Mouse (Mus musculus) splenic B cell, adult 2 months (primary cell): ENCODE measurements around the gene Nfic.

ENCODE experiments used
- DNase-seq: peaks from one replicate; pipeline ENCODE4 v3.0.0-alpha.2; 2011; ENCODE audit warnings: low read depth, low spot score
- H3K27me3 ChIP-seq: 2 replicates; pipeline ENCODE4 v1.6.1; 2012; ENCODE audit warnings: mild to moderate bottlenecking, low read length, moderate library complexity, mixed read lengths; ENCODE audit not compliant: control insufficient read depth, poor library complexity, insufficient read depth, severe bottlenecking
- H3K36me3 ChIP-seq: 2 replicates; pipeline ENCODE4 v1.6.1; 2012; ENCODE audit warnings: mild to moderate bottlenecking, low read length, moderate library complexity, mixed read lengths; ENCODE audit not compliant: control insufficient read depth, poor library complexity, insufficient read depth, severe bottlenecking

Gene Nfic

DNA sequence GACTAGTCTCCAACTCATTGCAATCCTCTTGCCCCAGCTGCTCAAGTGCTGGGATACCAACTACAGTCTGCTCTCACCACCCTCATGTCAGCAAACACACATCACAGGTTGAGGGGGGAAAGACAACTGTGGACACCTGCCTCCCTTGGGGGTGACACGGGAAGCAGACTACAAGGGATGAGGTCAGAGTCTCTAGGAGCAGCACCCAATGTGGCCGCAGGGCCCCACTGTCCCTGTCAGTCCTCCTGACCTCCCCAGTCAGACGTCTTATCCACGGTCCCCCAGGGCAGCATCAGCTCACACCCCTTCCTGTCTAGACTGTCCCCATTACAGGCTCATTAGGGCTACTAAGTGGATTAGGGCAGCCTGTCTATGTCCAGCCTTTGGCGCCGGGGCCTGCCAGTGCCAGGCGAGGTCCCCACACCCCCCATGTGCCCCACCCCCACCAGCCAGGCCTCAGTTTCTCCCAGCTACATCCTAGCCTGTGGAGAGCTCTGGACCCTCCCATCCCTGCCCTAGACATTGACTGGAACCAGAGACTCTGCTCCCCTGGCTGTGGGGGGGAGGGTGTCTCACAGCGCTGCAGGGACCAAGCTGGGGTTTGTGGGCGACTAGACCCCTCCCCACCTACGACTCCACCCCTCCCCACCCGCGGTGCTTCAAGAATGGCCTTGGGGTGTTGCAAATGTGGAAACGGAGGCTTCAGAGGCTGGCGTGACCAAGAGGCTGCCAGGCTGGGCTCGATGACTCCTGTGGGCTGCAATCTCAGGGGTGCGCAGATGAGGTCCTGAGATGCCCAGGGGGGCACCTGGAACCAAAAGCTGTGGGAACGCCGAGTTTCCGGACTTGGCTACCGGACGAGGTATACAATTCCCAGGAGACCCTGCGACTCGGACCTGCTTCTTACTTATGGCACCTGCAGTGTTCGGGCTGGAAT is 48.7 kb downstream of the Nfic start:
- peaks cover 2% of the 10 kb centered on the region; the same call in 1 of the 2 replicates for H3K36me3 ChIP-seq
- no peak for DNase-seq

DNA sequence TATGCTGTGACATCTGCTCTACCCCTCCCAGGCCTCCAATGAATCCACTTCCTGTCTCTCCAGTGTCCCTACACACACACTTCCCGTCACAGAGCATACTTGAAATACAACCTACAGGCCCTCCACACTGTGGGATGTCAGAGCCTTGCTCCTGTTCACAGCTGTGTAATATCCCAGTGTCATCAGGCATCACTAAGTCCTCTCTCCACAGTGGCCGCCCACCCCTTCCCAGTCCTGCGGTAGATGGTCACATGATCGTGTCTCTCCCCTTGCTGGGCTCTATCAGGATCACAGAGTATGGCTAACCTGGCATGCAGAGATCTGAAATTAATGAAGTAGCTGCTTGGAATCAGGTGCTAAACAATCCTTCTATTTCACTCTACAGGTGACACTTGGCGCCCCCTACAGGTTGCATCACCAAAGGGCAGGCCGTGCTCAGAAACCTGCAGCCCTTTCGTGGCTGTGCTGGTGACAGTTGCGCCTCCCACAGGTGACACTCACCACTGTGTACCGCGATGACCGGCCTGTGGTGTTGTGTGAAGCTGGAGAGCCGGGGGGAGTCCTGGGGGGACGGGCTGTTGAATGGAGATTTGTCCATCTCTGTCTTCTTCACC is 49.7 kb downstream of the Nfic start:
- DNase-seq = peak; percentile 82
- no peaks in the 10 kb centered on the region; the same call in 1 of the 2 replicates for H3K27me3 ChIP-seq
- peaks cover 2% of the 10 kb centered on the region; the same call in 1 of the 2 replicates for H3K36me3 ChIP-seq

More for the DNA sequence above, 48.7 kb downstream of the Nfic start:
- H3K27me3 ChIP-seq = no peaks in the 10 kb centered on the region; the same call in 1 of the 2 replicates

DNA sequence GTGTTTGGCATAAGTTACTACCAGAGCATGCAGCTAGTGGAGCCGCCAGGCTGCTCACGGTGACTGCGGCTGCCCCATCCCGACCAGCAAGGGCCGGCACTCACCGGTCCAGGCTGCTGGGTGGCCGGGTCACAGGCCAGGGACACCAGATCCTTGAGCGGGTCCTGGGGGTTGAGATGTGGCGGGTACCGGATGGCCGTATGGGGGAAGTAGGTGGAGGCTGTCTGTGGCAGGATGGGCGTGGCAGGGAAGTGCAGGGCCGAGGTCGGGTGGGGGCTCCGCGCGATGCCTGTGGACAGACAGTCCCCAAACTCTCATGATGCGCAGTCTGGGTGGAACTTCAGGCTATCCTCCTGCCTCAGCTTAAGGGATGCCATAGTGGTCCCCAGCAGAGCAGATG is 50.7 kb downstream of the Nfic start:
- peaks cover 3% of the 10 kb centered on the region; the same call in 1 of the 2 replicates for H3K36me3 ChIP-seq
- DNase-seq = peak; percentile 40
- H3K27me3 ChIP-seq = no peaks in the 10 kb centered on the region; the same call in 1 of the 2 replicates

DNA sequence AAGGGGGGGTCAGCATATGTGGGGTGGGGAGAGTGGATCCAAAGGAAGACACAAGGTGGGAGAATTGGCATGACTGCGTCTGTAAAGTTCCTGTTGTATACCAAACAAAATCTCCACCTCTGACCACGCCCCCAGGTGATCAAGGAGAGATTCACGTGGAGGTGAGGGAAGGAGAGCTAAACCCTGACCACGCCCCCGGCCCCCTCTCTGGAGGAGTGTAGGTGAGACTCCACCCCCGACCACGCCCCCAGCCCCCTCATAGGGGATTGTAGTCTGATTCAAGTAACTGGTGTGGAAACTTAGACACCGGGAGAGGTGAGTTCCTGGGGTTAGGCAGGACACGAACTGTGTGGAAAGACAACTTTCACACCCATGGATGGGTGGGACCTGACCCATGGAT is 51.4 kb downstream of the Nfic start:
- Histone ChIP-seq H3K36me3 (peaks cover 3% of the 10 kb centered on the region; the same call in 1 of the 2 replicates), H3K27me3 (no peaks in the 10 kb centered on the region; the same call in 1 of the 2 replicates)
- no peak for DNase-seq

DNA sequence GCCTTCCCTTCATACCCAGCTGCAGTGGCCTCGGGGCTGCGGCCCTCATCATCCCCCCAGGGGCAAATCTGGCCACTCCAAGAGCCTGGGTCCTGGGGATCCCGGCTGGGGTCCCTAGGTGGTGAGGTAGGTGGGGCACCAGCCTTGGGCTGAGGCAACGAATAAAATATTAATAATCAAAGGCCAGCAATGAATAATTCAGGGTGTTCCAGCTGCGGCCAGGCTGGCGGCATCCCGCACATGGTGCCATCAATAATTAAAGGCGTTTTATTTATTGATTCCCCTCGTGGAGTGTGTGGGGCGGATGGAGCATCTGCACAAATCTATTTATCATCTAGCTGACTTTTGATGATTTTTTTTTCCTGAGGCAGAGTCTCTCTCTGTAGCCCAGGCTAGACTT is 51.9 kb downstream of the Nfic start:
- Histone ChIP-seq H3K27me3 (no peaks in the 10 kb centered on the region; the same call in 1 of the 2 replicates), H3K36me3 (peaks cover 3% of the 10 kb centered on the region; the same call in 1 of the 2 replicates)
- no peak for DNase-seq

DNA sequence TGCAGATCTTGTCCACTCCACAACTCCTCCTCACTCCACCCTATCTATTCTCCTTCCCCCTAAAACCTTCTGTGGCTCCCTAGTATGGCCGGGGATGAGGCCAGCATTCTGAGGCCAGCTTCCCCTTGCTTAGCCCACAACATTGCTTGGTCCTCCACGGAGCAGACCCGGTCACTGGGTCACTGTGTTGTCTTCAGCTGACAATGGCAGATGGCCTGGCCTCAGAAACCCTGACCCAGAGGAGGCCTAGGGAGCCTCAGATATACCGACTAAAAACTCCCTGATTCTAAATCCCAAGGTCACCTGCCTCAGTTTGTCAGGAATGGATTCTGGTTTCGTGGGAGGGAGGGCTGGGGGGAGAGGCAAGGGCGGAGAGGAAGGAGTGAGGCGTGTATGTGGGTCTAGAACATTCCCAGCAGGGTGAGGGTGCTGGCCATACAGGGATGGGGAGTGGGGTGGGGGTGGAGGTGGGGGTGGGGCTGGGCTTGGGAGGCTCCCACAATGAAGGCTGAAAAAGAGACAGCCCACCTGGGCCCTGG is 53.1 kb downstream of the Nfic start:
- DNase-seq = no peak
- Histone ChIP-seq H3K27me3 (no peaks in the 10 kb centered on the region; the same call in 1 of the 2 replicates), H3K36me3 (peaks cover 3% of the 10 kb centered on the region; the same call in 1 of the 2 replicates)

DNA sequence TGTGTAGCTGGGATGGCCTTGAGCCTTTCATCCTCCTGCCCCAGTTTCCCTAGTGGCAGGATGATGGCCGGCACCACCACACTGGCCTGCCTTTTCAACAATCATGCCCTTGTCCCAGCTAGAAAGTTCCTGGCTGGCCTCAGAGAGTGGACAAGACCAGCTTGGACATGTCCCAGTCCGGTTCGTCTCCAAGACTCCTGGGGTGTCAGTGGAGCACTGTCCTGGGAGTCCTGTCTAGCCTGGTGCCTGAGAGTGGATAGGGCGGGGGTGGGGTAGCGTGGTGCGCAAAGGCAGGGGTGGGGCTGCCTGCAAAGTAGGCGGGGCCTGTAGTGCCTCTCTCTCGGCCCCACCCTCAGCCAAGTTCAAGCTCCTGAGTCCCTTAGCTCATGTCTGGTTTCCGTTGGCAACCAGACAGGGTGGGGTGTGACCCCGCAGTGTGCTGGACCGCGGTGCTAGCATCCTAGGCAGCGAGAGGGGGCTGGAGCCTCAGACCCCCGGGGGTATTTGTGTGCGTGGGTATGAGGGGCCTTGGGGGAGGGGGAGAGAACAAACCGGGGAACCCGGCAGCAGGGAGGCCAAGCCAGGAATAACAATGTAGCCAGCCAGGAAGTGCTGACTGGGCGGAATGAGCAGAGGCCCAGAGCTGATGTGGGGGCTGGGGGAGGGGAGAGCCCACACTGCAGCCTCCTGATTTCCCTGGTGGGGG is 53.8 kb downstream of the Nfic start:
- H3K27me3 ChIP-seq = no peaks in the 10 kb centered on the region; the same call in 1 of the 2 replicates
- no peak for DNase-seq

DNA sequence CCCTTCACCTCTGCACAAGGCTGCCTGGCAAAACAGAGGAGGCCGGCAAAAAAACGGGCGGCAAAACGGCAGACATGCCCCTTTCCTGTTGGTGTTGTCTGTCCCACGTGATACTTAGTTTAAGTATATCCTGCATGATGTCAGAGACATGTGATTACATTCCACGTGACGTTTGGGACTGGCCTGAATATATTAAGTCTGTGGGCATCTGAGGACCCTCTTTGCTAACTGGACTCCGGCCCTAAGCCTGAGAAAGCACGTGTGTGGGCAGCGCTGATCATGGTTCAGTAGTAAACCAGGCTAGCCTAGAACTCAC is 54.3 kb downstream of the Nfic start:
- peaks cover 3% of the 10 kb centered on the region; the same call in 1 of the 2 replicates for H3K36me3 ChIP-seq
- DNase-seq = no peak
- no peaks in the 10 kb centered on the region; the same call in 1 of the 2 replicates for H3K27me3 ChIP-seq

More for the DNA sequence above, 53.8 kb downstream of the Nfic start:
- peaks cover 3% of the 10 kb centered on the region; the same call in 1 of the 2 replicates for H3K36me3 ChIP-seq

DNA sequence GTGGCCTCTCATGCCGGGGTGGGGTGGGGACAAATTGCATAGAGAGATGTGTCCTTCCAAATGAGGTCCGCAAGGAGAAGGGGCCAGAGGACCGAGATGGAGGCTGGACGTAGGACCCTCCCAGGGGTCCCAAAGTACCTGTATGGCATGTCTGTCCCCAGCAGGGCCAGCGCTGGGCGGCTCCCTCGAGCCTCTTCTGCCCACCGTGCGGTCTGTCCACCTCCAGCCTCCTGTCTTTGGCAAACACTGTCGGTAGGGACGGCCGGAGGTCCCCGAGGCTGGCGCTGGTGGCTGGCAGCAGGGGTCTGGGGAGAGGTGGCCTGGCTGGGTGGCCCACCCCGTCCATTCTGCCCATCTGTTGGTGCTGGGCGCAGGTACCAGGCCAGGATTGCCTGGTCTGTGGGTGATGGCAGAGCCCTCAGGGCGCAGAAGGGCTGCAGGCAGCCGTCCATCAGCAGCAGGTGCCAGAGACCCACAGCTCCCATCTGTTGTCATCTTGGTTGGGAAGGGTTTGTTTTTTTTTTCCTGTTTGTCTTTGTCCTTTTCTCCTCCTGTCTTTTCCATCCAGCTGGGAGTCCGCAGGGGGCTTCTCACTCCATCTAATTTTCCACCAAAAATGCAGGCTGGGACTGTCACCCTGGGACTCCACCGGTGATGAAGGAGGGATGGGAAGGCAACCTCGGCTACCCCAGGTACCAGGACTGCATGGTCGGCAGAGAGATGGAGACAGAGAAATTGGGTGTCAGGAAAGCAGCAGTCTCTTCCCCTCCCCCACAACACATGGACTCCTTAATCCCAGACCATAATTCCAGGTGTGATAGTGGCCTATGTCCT is 54.8 kb downstream of the Nfic start:
- DNase-seq = no peak
- Histone ChIP-seq H3K27me3 (no peaks in the 10 kb centered on the region), H3K36me3 (peaks cover 2% of the 10 kb centered on the region; the same call in 1 of the 2 replicates)

DNA sequence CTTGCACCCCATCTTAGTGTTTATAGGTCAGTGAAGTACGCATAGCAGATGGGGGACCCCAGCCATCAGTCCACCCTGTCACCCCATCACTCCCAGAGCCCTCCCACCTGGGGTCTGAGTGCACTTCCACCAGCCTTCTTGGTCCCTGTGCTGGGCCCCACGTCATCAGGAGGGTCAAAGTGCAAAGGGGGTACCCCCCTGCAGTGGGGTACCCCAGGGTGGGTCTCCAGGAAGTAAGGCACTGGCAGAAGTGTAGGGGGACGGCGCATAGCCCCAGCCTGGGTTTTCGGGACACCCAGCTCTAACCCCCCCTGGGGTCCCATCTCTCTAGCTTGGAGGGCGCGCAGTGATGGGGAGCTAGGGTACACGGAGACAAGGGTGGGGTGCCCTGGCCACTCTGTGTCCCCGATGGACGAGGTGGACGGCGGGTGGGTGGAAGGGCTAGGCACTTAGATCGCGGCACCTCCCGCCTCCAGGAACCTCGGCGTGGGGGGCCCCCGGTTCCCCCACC is 55.6 kb downstream of the Nfic start:
- H3K36me3 ChIP-seq = peaks cover 2% of the 10 kb centered on the region; the same call in 1 of the 2 replicates
- no peak for DNase-seq
- H3K27me3 ChIP-seq = no peaks in the 10 kb centered on the region

DNA sequence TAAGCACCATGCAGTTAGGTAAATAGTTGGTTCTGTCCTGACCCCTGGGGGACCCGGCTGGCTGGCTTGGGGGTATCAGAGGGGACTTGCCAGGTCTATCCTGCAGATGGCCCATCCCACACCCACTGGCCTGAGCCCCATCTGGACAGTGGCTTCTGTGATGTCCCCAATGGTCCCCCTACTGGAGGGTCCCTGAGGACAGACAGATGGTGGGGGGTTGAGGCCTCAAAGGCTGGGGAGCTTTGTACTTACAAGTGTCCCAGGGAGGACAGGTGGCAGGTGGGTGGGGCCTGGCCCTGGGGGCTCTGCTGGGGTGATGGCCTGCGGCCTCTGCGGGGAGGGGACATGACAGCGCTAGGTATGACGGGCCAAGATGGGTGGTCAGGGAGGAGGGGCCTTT is 56.1 kb downstream of the Nfic start:
- no peaks in the 10 kb centered on the region for H3K27me3 ChIP-seq
- DNase-seq = no peak
- peaks cover 2% of the 10 kb centered on the region; the same call in 1 of the 2 replicates for H3K36me3 ChIP-seq

DNA sequence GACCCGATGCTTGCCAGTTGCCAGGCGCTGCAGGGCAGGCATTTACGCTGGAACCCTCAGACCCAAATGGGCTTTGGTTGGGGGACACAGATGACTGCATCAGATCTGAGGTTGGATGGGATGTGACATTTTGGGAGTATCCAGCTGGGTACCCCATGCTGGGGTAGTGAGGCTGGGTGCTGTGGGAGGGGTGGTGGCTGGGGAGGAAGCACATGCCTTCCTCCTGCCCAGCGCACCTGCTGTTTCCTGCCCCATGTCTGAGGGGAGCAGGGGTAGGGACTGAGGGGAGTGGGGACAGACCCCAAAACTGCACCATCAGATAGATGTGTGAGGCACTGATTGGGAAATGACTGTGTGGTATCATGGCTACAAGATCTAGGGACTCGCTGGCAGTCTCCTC is 58.7 kb downstream of the Nfic start:
- Histone ChIP-seq H3K36me3 (peaks cover 2% of the 10 kb centered on the region; the same call in 1 of the 2 replicates), H3K27me3 (no peaks in the 10 kb centered on the region)
- DNase-seq = no peak

DNA sequence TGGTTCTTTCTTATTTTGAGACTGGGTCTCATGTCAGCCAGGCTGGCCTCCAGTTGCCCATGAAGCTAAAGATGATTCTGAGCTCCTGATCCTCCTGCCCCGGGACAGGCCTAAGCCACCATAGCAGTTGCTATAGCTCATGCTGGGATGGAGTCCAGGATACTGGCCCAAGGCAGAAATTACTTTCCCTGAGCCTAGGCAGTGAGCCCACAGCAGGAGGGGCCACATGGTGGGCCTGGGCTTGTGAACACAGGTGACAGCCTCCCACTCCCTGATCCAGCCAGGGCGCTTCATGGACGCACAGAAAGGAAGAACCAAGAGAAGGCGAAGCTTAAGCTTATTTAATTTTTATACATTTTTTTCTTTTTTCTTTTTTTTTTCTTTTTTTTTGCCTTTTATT is 59.6 kb downstream of the Nfic start:
- Histone ChIP-seq H3K36me3 (peaks cover 2% of the 10 kb centered on the region; the same call in 1 of the 2 replicates), H3K27me3 (no peaks in the 10 kb centered on the region)
- no peak for DNase-seq
